Mouse (Mus musculus) midbrain, embryonic 16.5 days (tissue): ENCODE data around the gene 1700049E17Rik2. TPM values are rescaled to one million over a fixed set of nuclear protein-coding genes. Genes with fewer than 3 reads are reported as not detected.

Source experiments
- polyA plus RNA-seq: library from polyadenylated mRNA; unstranded; fragments of >200 nt; fragmentation: Nextera tagmentation; extraction: Ambion mirVana; gene quantifications from 2 replicates; pipeline ENCODE4 v1.2.1, GENCODE M21; 2015

Gene 1700049E17Rik2
- polyA plus RNA-seq, 1 experiment from 2014 or later, result not detected

Other genes starting within 250 kb of the 1700049E17Rik2 start
- not detected in 2 replicates for gene Gm5798, start 224.6 kb upstream of the 1700049E17Rik2 start, polyA plus RNA-seq
- not detected in 2 replicates for gene Gm7945, start 186.8 kb upstream of the 1700049E17Rik2 start, polyA plus RNA-seq
- gene Gm6482, start 164.9 kb upstream of the 1700049E17Rik2 start, polyA plus RNA-seq, result not detected in 2 replicates
- not detected in 2 replicates for gene Gm7954, start 119.7 kb upstream of the 1700049E17Rik2 start, polyA plus RNA-seq
- gene Gm3486, start 83.7 kb upstream of the 1700049E17Rik2 start, polyA plus RNA-seq, result 0.29 TPM in 1 of 2 replicates, not detected in the other
- not detected in 2 replicates for gene Gm7970, start 17.6 kb upstream of the 1700049E17Rik2 start, polyA plus RNA-seq
- gene Gm3072, start 51.4 kb downstream of the 1700049E17Rik2 start, polyA plus RNA-seq, result not detected in 2 replicates
- gene Gm3676, start 73.3 kb downstream of the 1700049E17Rik2 start, polyA plus RNA-seq, result not detected in 2 replicates
- gene Gm8068, start 128.7 kb downstream of the 1700049E17Rik2 start, polyA plus RNA-seq, result not detected in 2 replicates
- gene Gm7929, start 177.4 kb downstream of the 1700049E17Rik2 start, polyA plus RNA-seq, result not detected in 2 replicates
- gene Gm47189, start 199.2 kb downstream of the 1700049E17Rik2 start, polyA plus RNA-seq, result not detected in 2 replicates